Mouse (Mus musculus): Measurements from ENCODE around the gene Myo15.

GRCm38 (mm10) chr11:60457973-60458372 lies 11.2 kb upstream of the Myo15 start:
- TF ChIP-seq POLR2A (IDR thresholded peaks at IDR 0.05; ENCODE audit: control insufficient read depth, low read depth, low read length) (no peak), CTCF (IDR thresholded peaks at IDR 0.05; ENCODE audit: control insufficient read depth, insufficient read depth, insufficient replicate concordance, low read depth, low read length) (no peak)

All from testis, adult 2 months (tissue).